19 mouse cellular contexts compared by ENCODE assay signal in the genomic region with DNA sequence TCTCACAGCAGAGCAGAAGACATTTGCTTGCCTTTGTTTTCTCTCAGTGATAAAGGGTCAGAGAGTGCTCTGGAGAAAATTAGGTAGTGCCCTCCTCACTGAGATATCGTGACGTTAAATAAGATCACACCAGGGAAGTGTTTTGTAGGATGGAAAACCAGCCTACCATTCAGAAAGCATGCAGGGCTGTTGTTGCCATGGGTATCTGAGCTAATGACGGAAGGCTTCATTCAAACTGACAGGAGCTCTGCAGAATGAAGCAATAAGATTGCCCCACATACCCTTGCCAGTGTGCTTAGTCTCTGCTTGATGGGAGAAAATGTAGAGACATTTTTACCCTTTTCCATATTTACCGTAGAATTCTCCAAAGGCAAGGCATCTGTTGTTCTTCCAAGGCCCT. TPM values are rescaled to one million over a fixed set of nuclear protein-coding genes. Genes with fewer than 3 reads are reported as not detected.
DNase-seq lines count a peak whose midpoint lies in the region; ATAC-seq and TF ChIP-seq lines count a peak whose summit lies in the region.
"Had no signal": no experiment of that assay in that cellular context is flagged by ENCODE, and none has a peak within 500 bp of the region (broad histone marks: within the 10 kb centered on the region; RNA-seq: fewer than 3 reads in every experiment).

No protein-coding gene starts in this region.

- 0 out of 2 replicates have a peak, but pooled peaks have one; percentile 7 for ATAC-seq in forebrain, embryonic 12.5 days (ENCODE audit: low FRiP score)
- ATAC-seq in forebrain, embryonic 13.5 days, result no peak
- ATAC-seq in forebrain, embryonic 16.5 days, result peak; percentile 39; the same call in 1 of the 2 replicates
- peak; percentile 25; the same call in 1 of the 2 replicates for ATAC-seq in hindbrain, postnatal 0 days
- 0 out of 2 replicates have a peak, but pooled peaks have one; percentile 7 for ATAC-seq in neural tube, embryonic 15.5 days (ENCODE audit: low FRiP score)
- no peak for ATAC-seq in kidney, embryonic 14.5 days (ENCODE audit: low FRiP score, low TSS enrichment)
- ATAC-seq: activated CD4-positive, CD25-positive, alpha-beta regulatory T cell, adult 4 months had no signal

- H3K4me3 ChIP-seq in forebrain, embryonic 12.5 days (replicated peaks), result no peak overlapping the region
- H3K4me3 ChIP-seq in forebrain, embryonic 13.5 days, result no peak overlapping the region
- H3K4me3 ChIP-seq in forebrain, embryonic 16.5 days (replicated peaks; ENCODE audit: low read length), result no peak overlapping the region
- H3K4me3 ChIP-seq in hindbrain, postnatal 0 days (ENCODE audit: low read length), result no peak overlapping the region
- no peak overlapping the region for H3K4me3 ChIP-seq in neural tube, embryonic 15.5 days (replicated peaks)
- no peak overlapping the region for H3K4me3 ChIP-seq in kidney, embryonic 14.5 days (ENCODE audit: low read length)
- H3K4me3 ChIP-seq: embryonic facial prominence, embryonic 12.5 days; heart, embryonic 15.5 days; myocyte had no signal

- H3K27ac ChIP-seq in forebrain, embryonic 12.5 days, result peak overlapping the region; percentile 37; the same call in 1 of the 2 replicates
- H3K27ac ChIP-seq in forebrain, embryonic 13.5 days, result no peak overlapping the region; the same call in 1 of the 2 replicates
- H3K27ac ChIP-seq in forebrain, embryonic 16.5 days (ENCODE audit: low read length), result no peak overlapping the region
- peak overlapping the region; percentile 4; the same call in 1 of the 2 replicates for H3K27ac ChIP-seq in hindbrain, postnatal 0 days
- H3K27ac ChIP-seq in neural tube, embryonic 15.5 days (replicated peaks), result no peak overlapping the region
- H3K27ac ChIP-seq in kidney, embryonic 14.5 days (ENCODE audit: low read depth, low read length), result no peak overlapping the region
- H3K27ac ChIP-seq: embryonic facial prominence, embryonic 12.5 days; heart, embryonic 15.5 days; macrophage had no signal

- DNase-seq in hindbrain, postnatal 0 days (ENCODE audit: low spot score), result no peak
- no peak for DNase-seq in gastrocnemius, adult 18-20 months (ENCODE audit: low spot score)
- no peak for DNase-seq in natural killer cell, adult 2 months (ENCODE audit: low spot score in 2 of 2)
- DNase-seq: cerebellum, postnatal 10 days; gastrocnemius, postnatal 36 days; kidney, adult 2 months; kidney, postnatal 36 days; lung, embryonic 14.5 days; thymus, adult 2 months had no signal

- no peaks in the 10 kb centered on the region for H3K9me3 ChIP-seq in forebrain, embryonic 12.5 days
- no peaks in the 10 kb centered on the region for H3K9me3 ChIP-seq in forebrain, embryonic 13.5 days (replicated peaks)
- H3K9me3 ChIP-seq in forebrain, embryonic 16.5 days (ENCODE audit: control insufficient read depth, low read length), result no peaks in the 10 kb centered on the region
- H3K9me3 ChIP-seq in hindbrain, postnatal 0 days (ENCODE audit: low read length), result no peaks in the 10 kb centered on the region
- H3K9me3 ChIP-seq in neural tube, embryonic 15.5 days (replicated peaks), result no peaks in the 10 kb centered on the region
- H3K9me3 ChIP-seq in kidney, embryonic 14.5 days (ENCODE audit: control insufficient read depth, low read length), result no peaks in the 10 kb centered on the region
- H3K9me3 ChIP-seq: embryonic facial prominence, embryonic 12.5 days; heart, embryonic 15.5 days had no signal

- no peaks in the 10 kb centered on the region for H3K36me3 ChIP-seq in forebrain, embryonic 12.5 days (replicated peaks)
- no peaks in the 10 kb centered on the region for H3K36me3 ChIP-seq in forebrain, embryonic 13.5 days (ENCODE audit: poor library complexity, severe bottlenecking)
- H3K36me3 ChIP-seq in forebrain, embryonic 16.5 days (ENCODE audit: control insufficient read depth, insufficient read depth), result no peaks in the 10 kb centered on the region
- no peaks in the 10 kb centered on the region for H3K36me3 ChIP-seq in hindbrain, postnatal 0 days (ENCODE audit: insufficient read depth, low read length)
- no peaks in the 10 kb centered on the region for H3K36me3 ChIP-seq in neural tube, embryonic 15.5 days
- H3K36me3 ChIP-seq in kidney, embryonic 14.5 days (ENCODE audit: control insufficient read depth, insufficient read depth, low read length), result no peaks in the 10 kb centered on the region
- H3K36me3 ChIP-seq: embryonic facial prominence, embryonic 12.5 days; heart, embryonic 15.5 days had no signal

- no peak overlapping the region for H3K9ac ChIP-seq in forebrain, embryonic 12.5 days
- H3K9ac ChIP-seq in forebrain, embryonic 13.5 days, result no peak overlapping the region
- no peak overlapping the region for H3K9ac ChIP-seq in forebrain, embryonic 16.5 days (replicated peaks; ENCODE audit: low read depth, low read length)
- H3K9ac ChIP-seq in hindbrain, postnatal 0 days (replicated peaks; ENCODE audit: low read length), result no peak overlapping the region
- H3K9ac ChIP-seq in neural tube, embryonic 15.5 days (replicated peaks), result no peak overlapping the region
- H3K9ac ChIP-seq in kidney, embryonic 14.5 days (ENCODE audit: low read depth, low read length), result no peak overlapping the region
- H3K9ac ChIP-seq: embryonic facial prominence, embryonic 12.5 days; heart, embryonic 15.5 days; lung, embryonic 14.5 days had no signal

- H3K4me1 ChIP-seq in forebrain, embryonic 12.5 days, result peaks cover 29% of the 10 kb centered on the region
- H3K4me1 ChIP-seq in forebrain, embryonic 13.5 days, result peaks cover 22% of the 10 kb centered on the region
- H3K4me1 ChIP-seq in forebrain, embryonic 16.5 days (replicated peaks; ENCODE audit: control insufficient read depth, insufficient read depth, low read length), result peaks cover 21% of the 10 kb centered on the region
- 0 out of 2 replicates have a peak, but pooled peaks cover 14% of the 10 kb centered on the region for H3K4me1 ChIP-seq in hindbrain, postnatal 0 days (ENCODE audit: insufficient read depth, low read length)
- peaks cover 20% of the 10 kb centered on the region for H3K4me1 ChIP-seq in neural tube, embryonic 15.5 days
- peaks cover 6% of the 10 kb centered on the region; the same call in 1 of the 2 replicates for H3K4me1 ChIP-seq in kidney, embryonic 14.5 days (ENCODE audit: control insufficient read depth, insufficient read depth, low read length)

- WGBS in forebrain, embryonic 12.5 days, result 54% methylated on average over 4 of the region's 4 CpGs
- WGBS in forebrain, embryonic 13.5 days, result 40% methylated on average over 4 of the region's 4 CpGs
- whole genome bisulfite sequencing in forebrain, embryonic 16.5 days, result 36% methylated on average over 4 of the region's 4 CpGs
- 41% methylated on average over 4 of the region's 4 CpGs for WGBS in hindbrain, postnatal 0 days
- WGBS in neural tube, embryonic 15.5 days, result 40% methylated on average over 4 of the region's 4 CpGs
- 76% methylated on average over 4 of the region's 4 CpGs for WGBS in kidney, embryonic 14.5 days

- TF ChIP-seq CTCF in hindbrain, postnatal 0 days (IDR thresholded peaks at IDR 0.05; ENCODE audit: low read depth), result no peak

- H3K4me2 ChIP-seq in forebrain, embryonic 12.5 days, result no peak overlapping the region
- H3K4me2 ChIP-seq in forebrain, embryonic 13.5 days, result no peak overlapping the region
- no peak overlapping the region for H3K4me2 ChIP-seq in forebrain, embryonic 16.5 days (ENCODE audit: low read length)
- no peak overlapping the region for H3K4me2 ChIP-seq in hindbrain, postnatal 0 days (ENCODE audit: low read depth, low read length)
- H3K4me2 ChIP-seq in neural tube, embryonic 15.5 days, result no peak overlapping the region
- H3K4me2 ChIP-seq in kidney, embryonic 14.5 days (replicated peaks; ENCODE audit: low read depth, low read length), result no peak overlapping the region
- H3K4me2 ChIP-seq: embryonic facial prominence, embryonic 12.5 days; heart, embryonic 15.5 days; lung, embryonic 14.5 days had no signal

- no peaks in the 10 kb centered on the region for H3K27me3 ChIP-seq in forebrain, embryonic 12.5 days
- no peaks in the 10 kb centered on the region for H3K27me3 ChIP-seq in forebrain, embryonic 13.5 days
- no peaks in the 10 kb centered on the region for H3K27me3 ChIP-seq in forebrain, embryonic 16.5 days (replicated peaks; ENCODE audit: control insufficient read depth, insufficient read depth, low read length)
- H3K27me3 ChIP-seq in hindbrain, postnatal 0 days (ENCODE audit: insufficient read depth, low read length), result no peaks in the 10 kb centered on the region
- H3K27me3 ChIP-seq in neural tube, embryonic 15.5 days (replicated peaks), result no peaks in the 10 kb centered on the region
- H3K27me3 ChIP-seq in kidney, embryonic 14.5 days (ENCODE audit: control insufficient read depth, insufficient read depth, low read length), result no peaks in the 10 kb centered on the region
- H3K27me3 ChIP-seq: embryonic facial prominence, embryonic 12.5 days; heart, embryonic 15.5 days had no signal

RNA-seq across cellular contexts. Expression of a gene that starts 33.7 kb away (rescaled TPM):
- 1,306 and 1,372 TPM in 2 replicates for polyA plus RNA-seq in forebrain, embryonic 12.5 days (2016; fragmentation: Nextera tagmentation; extraction: Ambion mirVana)
- 1,694 and 1,735 TPM in 2 replicates for polyA plus RNA-seq in forebrain, embryonic 13.5 days (2015; fragmentation: Nextera tagmentation; extraction: Ambion mirVana)
- polyA plus RNA-seq in forebrain, embryonic 16.5 days (2015; fragmentation: Nextera tagmentation; extraction: Ambion mirVana), result 1,972 and 2,055 TPM in 2 replicates
- total RNA-seq in hindbrain, postnatal 0 days (2014; rRNA removed), result 690 and 787 TPM in 2 replicates
- polyA plus RNA-seq in hindbrain, postnatal 0 days (2015; fragmentation: Nextera tagmentation; extraction: Ambion mirVana), result 1,844 and 1,981 TPM in 2 replicates
- 1,470 and 1,697 TPM in 2 replicates for polyA plus RNA-seq in neural tube, embryonic 15.5 days (2015; fragmentation: Nextera tagmentation; extraction: Ambion mirVana)
- total RNA-seq in gastrocnemius, adult 18-20 months (2021), result 10 to 100 TPM in 1 of 2 experiments, 1 to 10 TPM in 1; 7.1 to 11.5 TPM
- 44.2 and 55.1 TPM in 2 replicates for polyA plus RNA-seq in kidney, embryonic 14.5 days (2014; fragmentation: Nextera tagmentation; extraction: Ambion mirVana)

Comparison
In these comparisons a context has a peak if more than half of its experiments do, and no peak if none do; other contexts are left out.
1. ATAC-seq: peak in forebrain, embryonic 12.5 days (single experiment), forebrain, embryonic 16.5 days (single experiment), hindbrain, postnatal 0 days (single experiment) and neural tube, embryonic 15.5 days (single experiment); none in forebrain, embryonic 13.5 days (single experiment) and kidney, embryonic 14.5 days (single experiment).
2. H3K27ac ChIP-seq: peak in forebrain, embryonic 12.5 days (single experiment) and hindbrain, postnatal 0 days (single experiment); none in forebrain, embryonic 13.5 days (single experiment), forebrain, embryonic 16.5 days (single experiment), neural tube, embryonic 15.5 days (single experiment) and kidney, embryonic 14.5 days (single experiment).
3. RNA of a gene that starts 33.7 kb away (polyA plus RNA-seq): 1,972 to 2,055 TPM in forebrain, embryonic 16.5 days, 1,844 to 1,981 TPM in hindbrain, postnatal 0 days, 1,470 to 1,697 TPM in neural tube, embryonic 15.5 days, 1,694 to 1,735 TPM in forebrain, embryonic 13.5 days and 1,306 to 1,372 TPM in forebrain, embryonic 12.5 days; 44.2 to 55.1 TPM in kidney, embryonic 14.5 days; every median in the first group is over 10 times any median in the second.